Mouse (Mus musculus): ENCODE results near the gene Rtn4r. TPM values are rescaled to one million over a fixed set of nuclear protein-coding genes. Genes with fewer than 3 reads are reported as not detected.

The Rtn4r gene
- total RNA-seq, 2 experiments from 2014 or later, result 7.7 to 7.9 TPM

DNA sequence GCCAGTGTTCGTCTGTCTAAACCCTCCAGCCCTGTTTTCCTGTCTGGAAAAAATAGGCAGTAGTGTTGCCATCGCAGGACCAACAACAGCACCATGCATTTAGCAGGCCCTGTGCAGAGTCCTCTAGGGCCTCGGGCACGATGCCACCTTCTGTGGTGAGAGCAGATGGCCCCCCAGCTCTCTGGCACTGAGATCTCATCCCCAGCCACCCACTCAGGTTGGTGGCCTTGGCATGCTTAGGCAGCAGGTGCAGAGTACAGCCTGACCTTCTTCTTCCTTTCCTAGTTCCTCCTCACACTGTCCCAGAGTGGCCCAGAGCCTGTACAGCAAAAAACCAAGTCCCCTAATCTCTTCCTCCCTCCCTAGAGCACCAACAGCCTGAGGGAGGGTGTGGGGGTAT, 3.4 kb upstream of the Rtn4r start:
- intact Hi-C loops (cut with DNase I), result no loop called here

GRCm38 (mm10) chr16:18124626-18125025, 2.8 kb upstream of the Rtn4r start:
- DNase-seq, result peak in 1 of 2 experiments; percentile 9
- intact Hi-C loops (cut with DNase I), result no loop called here

More for the DNA sequence above, 3.4 kb upstream of the Rtn4r start:
- DNase-seq, result no peak

GRCm38 (mm10) chr16:18125131-18125530, 2.3 kb upstream of the Rtn4r start:
- intact Hi-C loops (cut with DNase I), result no loop called here
- DNase-seq, result no peak

DNA sequence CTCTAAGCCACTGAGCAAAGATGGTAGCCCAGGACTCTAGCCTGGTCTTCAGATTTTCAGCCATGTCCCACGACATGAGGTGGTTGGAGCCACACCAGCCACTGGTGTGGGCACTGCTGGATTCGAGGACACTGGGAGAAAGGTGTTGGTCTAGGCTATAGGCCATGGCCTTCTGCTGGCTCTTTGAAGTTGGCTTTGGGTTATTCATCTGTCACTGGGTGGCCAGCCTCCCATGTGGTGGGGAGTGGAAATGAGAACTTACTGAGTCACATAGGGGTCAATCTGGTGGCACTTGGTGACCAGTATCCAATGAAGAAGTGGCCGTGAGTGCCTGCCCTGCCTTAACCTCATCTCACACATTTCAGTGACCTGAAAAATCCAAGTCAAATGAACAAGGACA, 1.2 kb upstream of the Rtn4r start:
- intact Hi-C loops (cut with DNase I), result loop anchor here (2.0 kb wide), 1 partner anchor 85 kb away; no protein-coding TSS in a partner anchor
- DNase-seq, result peak in 1 of 2 experiments; percentile 13

- DNase-seq, result peak; percentile 6 to 30
- intact Hi-C loops (cut with DNase I), result loop anchor here (1.0 to 2.0 kb wide), 2 partner anchors 44 to 83 kb away; no protein-coding TSS in a partner anchor
Measured at GRCm38 (mm10) chr16:18127871-18128563, 575 bp downstream of the Rtn4r start.

- DNase-seq, result no peak
- intact Hi-C loops (cut with DNase I), result loop anchor here (1.0 kb wide), 1 partner anchor 44 kb away; no protein-coding TSS in a partner anchor
Measured at GRCm38 (mm10) chr16:18128564-18128935, 1.1 kb downstream of the Rtn4r start.

DNA sequence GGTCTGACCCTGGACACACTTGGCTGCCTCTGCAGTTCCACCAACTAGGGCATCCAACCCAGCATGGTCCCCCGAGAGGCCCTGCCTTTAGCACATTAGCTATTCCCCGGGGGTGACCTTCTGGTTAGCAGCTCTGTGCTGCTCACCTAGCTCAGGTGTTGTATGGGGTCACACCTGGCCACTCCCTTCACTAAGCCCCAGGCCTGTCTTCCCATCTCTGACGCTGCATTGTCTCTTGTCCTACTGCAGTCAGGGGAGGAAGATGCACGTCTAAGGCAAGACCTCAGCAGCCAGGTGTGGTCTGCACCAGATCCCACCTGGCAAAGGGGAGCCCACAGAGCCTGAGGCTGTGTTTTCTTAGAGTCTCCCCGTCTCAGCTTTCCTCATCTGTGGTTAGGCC, 2.0 kb downstream of the Rtn4r start:
- intact Hi-C loops (cut with DNase I), result no loop called here
- DNase-seq, result no peak

GRCm38 (mm10) chr16:18130288-18130687, 2.8 kb downstream of the Rtn4r start:
- DNase-seq, result no peak
- intact Hi-C loops (cut with DNase I), result no loop called here

- DNase-seq, result no peak
- intact Hi-C loops (cut with DNase I), result no loop called here
Measured at GRCm38 (mm10) chr16:18130705-18131104, 3.3 kb downstream of the Rtn4r start.

- DNase-seq, result no peak
- intact Hi-C loops (cut with DNase I), result no loop called here
Measured at GRCm38 (mm10) chr16:18131245-18131939, 4.0 kb downstream of the Rtn4r start.

- intact Hi-C loops (cut with DNase I), result no loop called here
- no peak for DNase-seq
Measured at GRCm38 (mm10) chr16:18132026-18132425, 4.6 kb downstream of the Rtn4r start.

- no peak for DNase-seq
- intact Hi-C loops (cut with DNase I), result no loop called here
Measured at GRCm38 (mm10) chr16:18132575-18132974, 5.1 kb downstream of the Rtn4r start.

GRCm38 (mm10) chr16:18133133-18133920, 5.9 kb downstream of the Rtn4r start:
- no peak for DNase-seq
- intact Hi-C loops (cut with DNase I), result no loop called here

DNA sequence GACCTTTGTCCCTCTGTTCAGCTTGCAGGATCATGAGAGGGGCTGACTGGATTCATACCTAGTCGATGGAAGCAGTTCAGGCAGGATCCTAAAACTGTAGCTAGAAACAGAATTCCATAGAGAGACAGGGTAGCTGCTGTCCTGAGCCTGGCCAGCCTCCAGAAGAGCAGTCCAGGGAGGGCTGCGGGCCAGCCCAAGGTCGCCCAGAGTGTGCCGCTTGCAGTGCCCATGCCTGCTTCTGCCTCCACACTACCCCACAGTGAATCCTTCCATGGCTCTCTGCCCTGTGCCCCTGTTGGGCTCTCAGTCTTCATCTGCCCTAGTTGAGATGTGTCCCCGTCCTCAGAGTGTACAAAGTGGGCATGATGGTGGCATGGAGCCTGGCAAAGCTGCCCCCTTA, 7.8 kb downstream of the Rtn4r start:
- DNase-seq, result peak; percentile 58 to 65
- intact Hi-C loops (cut with DNase I), result no loop called here

GRCm38 (mm10) chr16:18136015-18136414, 8.6 kb downstream of the Rtn4r start:
- DNase-seq, result no peak
- intact Hi-C loops (cut with DNase I), result no loop called here

DNA sequence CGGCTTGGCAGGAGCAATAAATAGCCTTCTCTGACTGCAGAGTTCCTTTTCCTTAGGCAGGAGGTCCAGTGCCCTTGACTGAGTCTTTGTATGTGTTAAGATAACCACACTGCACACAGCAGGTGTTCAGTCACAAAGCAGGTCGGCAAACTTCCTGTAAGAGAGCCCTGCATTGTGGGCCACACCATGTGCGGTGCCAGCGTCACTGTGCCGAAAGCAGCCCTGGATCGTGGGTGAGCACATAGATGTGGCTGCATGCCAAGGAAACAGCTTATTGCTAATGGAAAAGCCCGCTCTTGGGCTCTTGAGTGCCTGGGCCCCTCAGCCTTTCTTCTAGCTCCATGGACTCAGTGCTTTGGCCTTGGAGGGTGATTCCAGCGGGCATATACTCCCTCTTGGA, 16.8 kb downstream of the Rtn4r start:
- intact Hi-C loops (cut with DNase I), result no loop called here
- peak; percentile 52 to 53 for DNase-seq

DNA sequence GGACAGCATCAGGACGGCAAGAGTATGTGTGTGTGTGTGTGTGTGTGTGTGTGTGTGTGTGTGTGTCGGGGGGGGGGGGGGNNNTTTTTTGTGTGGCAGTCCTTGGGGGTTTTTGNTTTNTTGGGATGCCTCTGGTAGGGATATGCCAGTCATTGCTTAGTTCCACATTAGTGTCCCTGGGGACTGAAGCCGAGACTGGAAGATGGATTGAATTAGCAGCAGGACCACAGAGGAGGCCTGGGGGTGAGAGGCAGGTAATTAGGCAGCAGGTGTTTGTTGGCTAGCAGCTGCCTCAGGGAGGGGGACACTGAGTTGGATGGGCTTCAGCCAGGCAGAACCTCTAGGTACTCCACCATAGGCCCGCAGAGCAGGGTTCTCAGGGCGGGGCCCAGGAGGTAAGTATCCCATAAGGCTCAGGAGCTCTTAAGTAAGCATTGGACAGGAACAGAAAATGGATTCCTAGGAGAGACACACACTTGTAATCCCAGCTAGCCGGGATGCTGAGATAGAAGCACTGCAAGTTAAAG, 18.0 kb downstream of the Rtn4r start:
- intact Hi-C loops (cut with DNase I), result no loop called here
- no peak for DNase-seq

- no peak for DNase-seq
- intact Hi-C loops (cut with DNase I), result no loop called here
Measured at GRCm38 (mm10) chr16:18148208-18148876, 20.9 kb downstream of the Rtn4r start.

DNA sequence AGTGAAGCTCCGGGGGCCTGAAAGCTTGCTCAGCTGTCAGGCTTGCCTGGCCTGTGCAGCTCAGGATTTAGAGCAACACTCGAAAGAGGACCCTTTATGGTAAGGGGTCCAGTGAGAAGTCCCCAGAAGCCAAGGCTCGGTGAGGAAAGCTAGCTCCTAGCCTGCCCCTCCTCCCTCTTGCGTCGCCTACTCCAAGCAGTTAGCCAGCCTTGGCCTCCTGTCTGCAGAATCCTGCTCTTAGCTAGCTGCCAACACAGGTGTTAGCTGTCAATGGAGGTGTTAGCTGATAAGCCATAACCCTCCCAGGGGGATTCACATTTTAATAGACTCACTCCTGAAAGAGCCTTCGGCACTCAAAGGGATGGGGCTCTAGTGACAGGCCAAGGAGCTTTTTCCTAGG, 21.8 kb downstream of the Rtn4r start:
- intact Hi-C loops (cut with DNase I), result no loop called here

DNA sequence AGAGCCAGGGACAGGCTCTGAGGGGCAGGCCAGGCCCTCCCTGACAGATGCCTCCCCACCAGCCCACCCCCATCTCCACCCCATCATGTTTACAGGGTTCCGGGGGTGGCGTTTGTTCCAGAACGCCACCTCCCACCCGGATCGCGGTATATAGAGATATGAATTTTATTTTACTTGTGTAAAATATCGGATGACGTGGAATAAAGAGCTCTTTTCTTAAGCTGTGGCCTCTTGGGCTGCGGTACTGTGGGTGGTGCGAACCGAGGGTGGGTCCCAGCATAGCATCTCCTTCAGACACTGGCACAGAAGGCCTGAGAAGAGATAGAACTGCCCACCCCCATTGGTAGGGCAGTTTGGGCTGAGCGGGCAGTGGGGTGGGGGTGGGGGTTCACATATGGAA, 24.7 kb downstream of the Rtn4r start:
- intact Hi-C loops (cut with DNase I), result no loop called here
- no peak for DNase-seq

More for the DNA sequence above, 21.8 kb downstream of the Rtn4r start:
- no peak for DNase-seq

Data from heart, postnatal 10 days (tissue).